Mouse (Mus musculus): Measurements from ENCODE around the gene Fbxw25.
A peak's percentile ranks its signal among the peaks of the same experiment; 100 is the strongest.
"Not testable (repeated sequence)": the region's sequence is repeated elsewhere in the genome, so short reads cannot be mapped to it uniquely, and the experiment has no call there.

The Fbxw25 gene

DNA sequence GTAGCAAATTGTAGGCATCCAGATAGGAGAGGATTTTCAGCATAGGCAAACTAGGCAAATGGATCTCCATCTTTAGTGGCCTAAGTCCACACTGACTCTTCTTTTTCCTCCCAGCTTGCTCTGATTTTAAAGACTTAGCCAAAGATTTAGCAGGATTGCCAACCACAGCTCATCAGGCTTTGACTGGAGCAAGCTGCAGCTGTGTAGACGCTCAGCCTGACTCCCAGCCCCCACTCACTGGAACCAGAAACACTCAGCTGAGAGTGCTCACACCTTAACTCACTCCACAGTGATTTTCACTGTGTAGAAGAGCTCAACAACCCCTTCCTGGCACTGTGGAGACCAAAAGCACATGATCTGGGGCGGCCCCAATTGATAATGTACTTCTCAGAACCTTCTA, at the start of gene Fbxw25:
Fbxw25 (minus strand) TSS at position 101 of the 400 bp plus-strand sequence.
- not testable (repeated sequence) for DNase-seq

DNA sequence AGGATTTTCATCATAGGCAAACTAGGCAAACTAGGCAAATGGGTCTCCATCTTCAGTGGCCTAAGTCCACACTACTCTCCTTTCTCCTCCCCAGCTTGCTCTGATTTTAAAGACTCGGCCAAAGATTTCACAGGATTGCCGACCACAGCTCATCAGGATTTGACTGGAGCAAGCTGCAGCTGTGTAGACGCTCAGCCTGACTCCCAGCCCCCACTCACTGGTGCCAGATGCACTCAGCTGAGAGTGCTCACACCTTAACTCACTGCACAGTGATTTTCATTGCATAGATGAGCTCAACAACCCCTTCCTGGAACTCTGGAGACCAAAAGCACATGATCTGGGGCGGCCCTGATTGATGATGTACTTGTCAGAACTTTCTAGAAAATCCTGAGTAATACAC, 38.1 kb upstream of the Fbxw25 start, which contains the start of gene Fbxw18:
Fbxw18 (minus strand) TSS at position 101 of the 400 bp plus-strand sequence.
- DNase-seq: not testable (repeated sequence)

DNA sequence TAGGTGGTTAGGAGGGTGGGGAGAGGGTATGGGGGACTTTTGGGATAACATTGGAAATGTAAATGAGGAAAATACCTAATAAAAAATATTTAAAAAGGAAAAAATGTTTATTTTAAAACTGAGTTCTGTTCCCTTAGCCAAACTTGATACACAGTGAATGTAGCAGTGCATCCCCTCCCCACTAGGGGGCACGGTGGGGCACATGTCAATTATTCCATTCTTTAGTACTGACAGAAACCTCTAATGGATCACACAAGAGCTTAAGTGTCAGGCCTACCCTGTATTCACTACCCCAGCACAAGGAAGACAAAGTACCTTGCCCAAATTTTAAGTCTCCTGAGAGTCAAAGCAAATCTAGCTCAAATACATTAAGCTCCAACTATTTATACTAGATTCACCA, 20.8 kb upstream of the Fbxw25 start:
- peak; percentile 31 for DNase-seq

DNA sequence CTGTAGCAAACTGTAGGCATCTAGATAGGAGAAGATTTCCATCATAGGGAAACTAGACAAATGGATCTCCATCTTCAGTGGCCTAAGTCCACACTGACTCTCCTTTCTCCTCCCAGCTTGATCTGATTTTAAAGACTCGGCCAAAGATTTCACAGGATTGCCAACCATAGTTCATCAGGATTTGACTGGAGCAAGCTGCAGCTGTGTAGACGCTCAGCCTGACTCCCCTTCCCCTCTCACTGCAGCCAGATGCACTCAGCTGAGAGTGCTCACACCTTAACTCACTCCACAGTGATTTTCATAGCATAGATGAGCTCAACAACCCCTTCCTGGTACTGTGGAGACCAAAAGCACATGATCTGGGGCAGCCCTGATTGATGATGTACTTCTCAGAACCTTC, 38.5 kb downstream of the Fbxw25 start, which contains the start of gene Fbxw24:
Fbxw24 (minus strand) TSS at position 101 of the 400 bp plus-strand sequence.
- not testable (repeated sequence) for DNase-seq

DNA sequence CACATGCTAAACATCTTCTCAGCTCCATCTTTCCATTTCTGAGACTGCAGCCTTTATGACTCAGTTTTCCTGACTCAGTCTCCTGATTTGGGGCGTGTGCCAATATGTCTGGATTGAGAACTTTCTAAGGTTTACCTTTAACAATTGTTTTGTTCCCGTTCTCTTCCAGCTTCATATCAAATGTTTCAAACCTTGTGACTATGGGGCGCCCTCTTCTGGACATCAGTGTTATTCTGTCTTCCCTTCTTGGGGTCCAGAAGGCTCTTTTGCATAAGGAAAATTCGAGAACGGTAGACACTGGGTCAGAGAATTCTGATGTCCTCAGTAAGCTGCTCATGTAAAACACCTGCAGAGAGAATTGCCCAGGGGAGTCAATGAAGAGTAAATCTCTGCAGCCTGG, 57.6 kb downstream of the Fbxw25 start:
- not testable (repeated sequence) for DNase-seq

DNA sequence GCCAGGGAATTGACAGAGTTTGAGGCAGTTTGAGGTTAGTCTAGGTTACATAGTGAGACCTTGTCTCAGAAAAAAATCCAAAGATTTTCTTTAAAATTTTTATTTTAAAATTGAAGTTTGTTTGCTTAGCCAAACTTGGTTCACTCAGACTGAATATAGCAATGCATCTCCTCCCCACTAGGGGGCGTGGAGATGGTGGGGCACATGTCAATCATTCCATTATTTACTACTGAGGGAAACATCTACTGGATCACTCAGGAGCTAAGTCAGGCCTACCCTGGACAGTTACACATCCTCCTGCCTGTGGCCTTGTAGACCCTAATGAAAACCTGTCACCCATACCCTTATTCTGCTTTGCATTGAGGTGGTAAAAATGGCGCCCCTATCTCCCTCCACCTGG, 62.3 kb downstream of the Fbxw25 start:
- DNase-seq: peak; percentile 7

DNA sequence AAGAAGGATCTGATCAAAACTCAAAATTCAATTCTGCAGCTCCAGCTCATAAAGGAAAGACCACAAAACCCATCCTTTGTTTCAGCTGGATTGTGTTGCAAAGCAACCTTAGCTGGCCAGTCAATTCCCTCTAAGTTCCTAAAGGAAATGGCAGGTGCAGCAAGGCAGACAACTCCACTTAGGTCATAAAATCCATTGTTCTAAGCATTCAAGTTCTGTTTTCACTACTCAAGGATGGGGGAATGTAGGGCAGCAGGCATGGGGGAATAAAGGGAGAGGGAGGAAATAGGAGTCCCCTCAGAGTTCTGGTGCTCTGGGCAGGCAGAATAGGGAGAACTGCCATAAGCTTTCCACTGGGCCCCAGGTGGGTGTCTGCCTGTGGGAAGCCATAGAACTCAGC, 67.2 kb downstream of the Fbxw25 start:
- DNase-seq: no peak
